Comparison of ENCODE assay signal across 8 mouse cellular contexts in the genomic region with DNA sequence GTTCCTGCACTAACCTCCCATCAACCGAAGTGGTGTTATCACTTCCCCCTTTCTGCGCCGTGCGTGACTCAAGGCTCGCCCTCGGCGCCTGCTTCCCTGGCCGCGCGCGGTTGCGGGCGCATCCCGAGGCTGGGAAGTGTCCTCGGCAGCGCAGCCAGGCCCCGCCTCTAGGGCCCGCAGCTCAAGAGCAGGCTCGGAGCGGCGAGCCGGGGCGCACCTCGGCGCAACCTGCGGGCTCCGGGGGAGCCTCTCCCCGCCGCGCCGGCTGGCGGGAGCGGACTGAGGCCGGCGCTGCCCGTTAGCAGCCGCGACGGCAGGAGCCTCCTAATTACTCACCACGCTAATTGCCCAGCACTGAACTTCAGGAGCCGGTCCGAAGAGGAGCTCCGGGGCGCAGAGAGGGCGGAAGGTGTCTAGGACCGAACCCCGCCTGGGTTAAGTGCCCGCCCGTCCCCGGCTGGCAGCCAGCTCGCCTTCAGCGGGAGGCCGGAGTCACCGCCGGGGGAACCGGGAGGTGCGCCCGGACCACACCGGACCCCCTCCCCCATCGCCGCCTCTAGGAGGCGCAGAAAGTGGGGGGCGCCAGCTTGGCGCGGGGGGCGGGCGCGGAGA. TPM values are rescaled to one million over a fixed set of nuclear protein-coding genes. Genes with fewer than 3 reads are reported as not detected.
DNase-seq lines count a peak whose midpoint lies in the region; ATAC-seq and TF ChIP-seq lines count a peak whose summit lies in the region.

A gene (plus strand): TSS at position 391 of the 612 bp plus-strand sequence.

- no peaks in the 10 kb centered on the region for H3K36me3 ChIP-seq in limb, embryonic 14.5 days (ENCODE audit: control insufficient read depth, insufficient read depth, low read length)

- H3K4me3 ChIP-seq in limb, embryonic 14.5 days (replicated peaks; ENCODE audit: low read length), result peak within 1 kb of the TSS; percentile 56

- peak; percentile 38; the same call in 1 of the 2 replicates for ATAC-seq in limb, embryonic 14.5 days (ENCODE audit: low FRiP score, low read depth)
- ATAC-seq in monocyte, adult 5-6 weeks (replicated peaks; ENCODE audit: insufficient number of reproducible peaks, low FRiP score, low TSS enrichment, poor library complexity, severe bottlenecking), result peak; percentile 45; the same call in 1 of the 2 replicates

- H3K9ac ChIP-seq in limb, embryonic 14.5 days (ENCODE audit: low read depth, low read length, severe bottlenecking), result peak within 1 kb of the TSS; percentile 52

- H3K4me1 ChIP-seq in limb, embryonic 14.5 days (ENCODE audit: control insufficient read depth, insufficient read depth, low read length), result 0 out of 2 replicates have a peak, but pooled peaks cover 8% of the 10 kb centered on the region

- peaks cover 49% of the 10 kb centered on the region for H3K27me3 ChIP-seq in limb, embryonic 14.5 days (ENCODE audit: control insufficient read depth, insufficient read depth, low read length)

- no peak for DNase-seq in layer of hippocampus, adult 18-20 months (ENCODE audit: low spot score in 2 of 2)
- no peak for DNase-seq in layer of hippocampus, adult 9-10 months (ENCODE audit: low spot score)
- peak; percentile 68 for DNase-seq in adrenal gland, postnatal 14 days
- peak; percentile 40 for DNase-seq in gastrocnemius, postnatal 10 days
- DNase-seq in induced T-regulatory cell, adult 2 months (ENCODE audit: low read depth), result peak; percentile 40
- DNase-seq in limb, embryonic 14.5 days (ENCODE audit: low spot score), result no peak
- peak; percentile 55 for DNase-seq in yolk sac, embryonic 10.5 days (ENCODE audit: low spot score)

- no peak within 1 kb of the TSS for H3K27ac ChIP-seq in limb, embryonic 14.5 days (replicated peaks; ENCODE audit: low read depth, low read length)

- H3K4me2 ChIP-seq in limb, embryonic 14.5 days (replicated peaks; ENCODE audit: low read depth, low read length, severe bottlenecking), result peak within 1 kb of the TSS; percentile 97

- TF ChIP-seq POLR2A in limb, embryonic 14.5 days (IDR thresholded peaks at IDR 0.05; ENCODE audit: borderline replicate concordance, extremely low read depth, insufficient read depth, insufficient read length), result no peak

- H3K9me3 ChIP-seq in limb, embryonic 14.5 days (ENCODE audit: control insufficient read depth, low read length), result no peaks in the 10 kb centered on the region

- WGBS in limb, embryonic 14.5 days, result under 1% methylated on average over 40 of the region's 68 CpGs

RNA-seq across cellular contexts. Expression of the gene that starts here (rescaled TPM):
- total RNA-seq in layer of hippocampus, adult 18-20 months (2021), result 10 to 100 TPM; 54.5 to 59.0 TPM
- 15.4 and 21.6 TPM in 2 replicates for total RNA-seq in adrenal gland, postnatal 14 days (2021)
- 10 to 100 TPM; 17.2 to 23.3 TPM for total RNA-seq in gastrocnemius, postnatal 10 days (2021)
- polyA plus RNA-seq in limb, embryonic 14.5 days (2012; rRNA removed), result 6.6 and 6.9 TPM in 2 replicates
- polyA plus RNA-seq in limb, embryonic 14.5 days (2014; fragmentation: Nextera tagmentation; extraction: Ambion mirVana), result 4.0 and 4.2 TPM in 2 replicates
- 5.7 to 6.3 TPM (median 5.7 TPM) in 3 replicates for total RNA-seq in monocyte, adult 5-6 weeks (2017)

Comparison
In these comparisons a context has a peak if more than half of its experiments do, and no peak if none do; other contexts are left out.
1. DNase-seq: peak in adrenal gland, postnatal 14 days (single experiment), gastrocnemius, postnatal 10 days (single experiment), induced T-regulatory cell, adult 2 months (single experiment) and yolk sac, embryonic 10.5 days (single experiment); none in layer of hippocampus, adult 18-20 months (0 of 2), layer of hippocampus, adult 9-10 months (single experiment) and limb, embryonic 14.5 days (single experiment).